Comparison of ENCODE assay signal across 8 mouse cellular contexts in the genomic region with DNA sequence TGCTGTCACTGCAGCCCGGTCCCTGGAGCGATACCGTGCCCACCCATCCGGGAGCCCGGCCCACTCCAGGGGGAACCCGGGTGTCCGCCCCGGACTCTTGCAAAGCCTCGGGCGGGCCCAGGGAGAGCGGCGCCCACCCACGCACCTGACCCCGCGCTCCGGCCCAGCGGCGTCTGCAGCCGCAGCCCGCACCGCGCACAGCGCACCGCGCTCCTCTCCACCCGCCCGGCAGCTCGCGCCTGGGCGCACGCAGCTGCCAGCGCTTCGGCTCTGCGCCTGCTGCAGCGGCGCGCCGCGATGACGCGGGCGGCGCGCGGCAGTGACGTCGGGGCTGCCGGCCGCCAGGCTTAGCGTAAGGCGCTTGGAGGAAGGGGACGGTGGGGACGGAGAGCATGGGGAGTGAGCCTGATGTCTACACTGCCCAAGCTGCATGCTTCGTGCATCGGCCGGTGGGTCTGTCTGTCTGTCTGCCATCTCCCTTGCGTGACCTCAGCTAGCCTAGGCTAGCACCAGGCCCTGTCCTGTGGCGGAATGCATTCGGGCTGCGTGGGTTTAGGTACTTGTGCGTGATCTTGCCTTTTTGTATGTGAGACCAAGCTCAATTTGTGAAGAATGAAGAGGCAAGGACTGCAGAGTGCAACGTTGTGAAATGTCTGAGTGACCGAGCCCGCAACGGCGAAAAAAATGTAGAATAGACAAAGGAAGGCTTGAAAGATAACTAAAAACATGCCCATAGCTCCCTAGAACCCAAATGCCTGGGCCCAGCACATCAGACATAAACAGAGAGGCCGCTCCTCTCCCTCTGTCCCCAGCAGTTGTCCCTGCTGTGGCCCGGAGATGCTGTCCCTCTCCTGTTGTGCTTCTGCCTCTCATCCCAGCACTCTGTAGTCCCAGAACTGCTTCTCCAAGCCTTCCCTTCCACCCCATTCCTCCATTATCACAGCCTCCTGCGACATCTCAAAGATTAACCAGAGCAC. TPM values are rescaled to one million over a fixed set of nuclear protein-coding genes. Genes with fewer than 3 reads are reported as not detected.
DNase-seq lines count a peak whose midpoint lies in the region; ATAC-seq and TF ChIP-seq lines count a peak whose summit lies in the region.

No protein-coding gene starts in this region.

- H3K4me1 ChIP-seq in CH12.LX (ENCODE audit: control insufficient read depth in 1 of 2, insufficient read depth in 2 of 2): peaks cover 2 to 18% of the 10 kb centered on the region in 2 experiments; a peak in 2 of 4 replicates
- H3K4me1 ChIP-seq in forebrain, embryonic 10.5 days: peaks cover 23% of the 10 kb centered on the region
- peaks cover 25% of the 10 kb centered on the region for H3K4me1 ChIP-seq in heart, embryonic 16.5 days (ENCODE audit: control insufficient read depth, insufficient read depth, low read length)
- H3K4me1 ChIP-seq in liver, embryonic 14.5 days (replicated peaks; ENCODE audit: control insufficient read depth in 2 of 2, insufficient read depth in 2 of 2, low read length in 1 of 2): peaks cover 11 to 16% of the 10 kb centered on the region in 2 experiments
- H3K4me1 ChIP-seq in stomach, embryonic 15.5 days: peaks cover 14% of the 10 kb centered on the region

- H3K9ac ChIP-seq in CH12.LX (ENCODE audit: insufficient read depth, low read depth): peak overlapping the region; percentile 60
- peak overlapping the region; percentile 96 for H3K9ac ChIP-seq in heart, embryonic 16.5 days (ENCODE audit: low read length)
- peak overlapping the region; percentile 82 for H3K9ac ChIP-seq in liver, embryonic 14.5 days (replicated peaks)
- H3K9ac ChIP-seq in stomach, embryonic 15.5 days: peak overlapping the region; percentile 67

- peak overlapping the region; percentile 73 for H3K4me2 ChIP-seq in CH12.LX (ENCODE audit: insufficient read depth, low read depth, poor library complexity, severe bottlenecking)
- peak overlapping the region; percentile 98 for H3K4me2 ChIP-seq in heart, embryonic 16.5 days (ENCODE audit: low read depth, low read length)
- H3K4me2 ChIP-seq in liver, embryonic 14.5 days (ENCODE audit: low read depth): peak overlapping the region; percentile 96
- peak overlapping the region; percentile 83 for H3K4me2 ChIP-seq in stomach, embryonic 15.5 days

- H3K79me2 ChIP-seq in CH12.LX (replicated peaks; ENCODE audit: control insufficient read depth, extremely low read depth, insufficient read depth, poor library complexity, severe bottlenecking): no peaks in the 10 kb centered on the region

- under 1% methylated on average over 68 of the region's 69 CpGs for WGBS in forebrain, embryonic 10.5 days
- under 1% methylated on average over 66 of the region's 69 CpGs for WGBS in heart, embryonic 16.5 days
- WGBS in liver, embryonic 14.5 days (ENCODE audit: insufficient replicate concordance): under 1% methylated on average over 69 of the region's 69 CpGs
- WGBS in stomach, embryonic 15.5 days: under 1% methylated on average over 61 of the region's 69 CpGs

- DNase-seq in CH12.LX (ENCODE audit: extremely low read depth): peak; percentile 68
- DNase-seq in c-Kit-negative CD71-positive TER-119-positive erythroid progenitor cells, embryonic 14.5 days (ENCODE audit: low read depth, low spot score): peak; percentile 68
- DNase-seq in forebrain, embryonic 10.5 days (ENCODE audit: extremely low spot score, low spot score): peak; percentile 85
- DNase-seq in kidney, postnatal 25 days: peak; percentile 78 to 88
- peak; percentile 58 to 70 (median 59) for DNase-seq in liver, embryonic 14.5 days (ENCODE audit: low read depth in 3 of 3, low spot score in 3 of 3)
- DNase-seq in neural tube, embryonic 10.5 days (ENCODE audit: extremely low spot score, low spot score): peak; percentile 90

- peak; percentile 90 for TF ChIP-seq POLR2A in CH12.LX (IDR thresholded peaks at IDR 0.05; ENCODE audit: low read depth, low read length)

- dilution Hi-C loops in CH12.LX (cut with MboI; ENCODE audit: extremely low pct_ligation_motif_present, extremely low pct_unique_long_range_greater_than_20kb, low sequenced_read_pairs): no loop called here

- no peak for TF ChIP-seq RAD21 in CH12.LX (IDR thresholded peaks at IDR 0.05; ENCODE audit: low read depth, low read length)

- peaks cover 3% of the 10 kb centered on the region for H3K27me3 ChIP-seq in CH12.LX (replicated peaks)
- H3K27me3 ChIP-seq in forebrain, embryonic 10.5 days (ENCODE audit: poor library complexity, severe bottlenecking): no peaks in the 10 kb centered on the region
- no peaks in the 10 kb centered on the region for H3K27me3 ChIP-seq in heart, embryonic 16.5 days (ENCODE audit: control insufficient read depth, insufficient read depth, low read length)
- H3K27me3 ChIP-seq in liver, embryonic 14.5 days (ENCODE audit: control insufficient read depth, insufficient read depth, low read length): no peaks in the 10 kb centered on the region
- no peaks in the 10 kb centered on the region for H3K27me3 ChIP-seq in stomach, embryonic 15.5 days (replicated peaks)

- in situ Hi-C loops in CH12.LX (cut with MboI; ENCODE audit: low pct_ligation_motif_present, low pct_unique_long_range_greater_than_20kb, low sequenced_read_pairs): loop anchor here (5.0 to 10.0 kb wide), 2 partner anchors 38 to 215 kb away; partner anchors contain the start of genes Vti1a and Zdhhc6

- H3K36me3 ChIP-seq in CH12.LX (replicated peaks in 1 of 2; ENCODE audit: control insufficient read depth in 1 of 2, insufficient read depth in 1 of 2, low read length in 1 of 2): peaks cover 2 to 19% of the 10 kb centered on the region in 2 experiments
- H3K36me3 ChIP-seq in forebrain, embryonic 10.5 days (replicated peaks): peaks cover 15% of the 10 kb centered on the region
- H3K36me3 ChIP-seq in heart, embryonic 16.5 days (ENCODE audit: control insufficient read depth, insufficient read depth): peaks cover 7% of the 10 kb centered on the region; the same call in 1 of the 2 replicates
- H3K36me3 ChIP-seq in liver, embryonic 14.5 days (replicated peaks; ENCODE audit: control insufficient read depth, insufficient read depth, low read depth): peaks cover 6% of the 10 kb centered on the region
- H3K36me3 ChIP-seq in stomach, embryonic 15.5 days: no peaks in the 10 kb centered on the region

- peak overlapping the region; percentile 91 to 99 (median 98) for H3K4me3 ChIP-seq in CH12.LX (replicated peaks in 1 of 3; ENCODE audit: low read depth in 2 of 3, low read length in 2 of 3, poor library complexity in 1 of 3)
- H3K4me3 ChIP-seq in forebrain, embryonic 10.5 days: peak overlapping the region; percentile 91
- H3K4me3 ChIP-seq in heart, embryonic 16.5 days (ENCODE audit: low read length): peak overlapping the region; percentile 99
- peak overlapping the region; percentile 77 to 94 for H3K4me3 ChIP-seq in liver, embryonic 14.5 days (ENCODE audit: insufficient read depth in 1 of 2, low read depth in 2 of 2, low read length in 2 of 2)
- peak overlapping the region; percentile 94 for H3K4me3 ChIP-seq in stomach, embryonic 15.5 days (replicated peaks)

- H3K9me3 ChIP-seq in CH12.LX (replicated peaks; ENCODE audit: low read length): no peaks in the 10 kb centered on the region
- no peaks in the 10 kb centered on the region for H3K9me3 ChIP-seq in forebrain, embryonic 10.5 days
- no peaks in the 10 kb centered on the region for H3K9me3 ChIP-seq in heart, embryonic 16.5 days (replicated peaks; ENCODE audit: control insufficient read depth, low read length)
- H3K9me3 ChIP-seq in liver, embryonic 14.5 days (ENCODE audit: control insufficient read depth, low read length): no peaks in the 10 kb centered on the region
- H3K9me3 ChIP-seq in stomach, embryonic 15.5 days: no peaks in the 10 kb centered on the region

- TF ChIP-seq CTCF in CH12.LX (conservative IDR thresholded peaks at IDR 0.05 in 1 of 2, IDR thresholded peaks at IDR 0.05 in 1 of 2; ENCODE audit: low read depth in 2 of 2, low read length in 2 of 2): no peak
- no peak for TF ChIP-seq CTCF in liver, embryonic 14.5 days (IDR thresholded peaks at IDR 0.05; ENCODE audit: low read depth)

- H3K27ac ChIP-seq in CH12.LX (ENCODE audit: insufficient read depth, low read depth): no peak overlapping the region
- peak overlapping the region; percentile 92 for H3K27ac ChIP-seq in forebrain, embryonic 10.5 days
- peak overlapping the region; percentile 84 for H3K27ac ChIP-seq in heart, embryonic 16.5 days (ENCODE audit: low read length)
- no peak overlapping the region for H3K27ac ChIP-seq in liver, embryonic 14.5 days
- peak overlapping the region; percentile 89 for H3K27ac ChIP-seq in stomach, embryonic 15.5 days

- peak; percentile 81 for ATAC-seq in heart, embryonic 16.5 days (replicated peaks; ENCODE audit: extremely low read depth, insufficient read depth, low FRiP score)
- ATAC-seq in liver, embryonic 14.5 days (ENCODE audit: insufficient read depth): peak; percentile 88
- ATAC-seq in stomach, embryonic 15.5 days (ENCODE audit: insufficient read depth, low FRiP score, low read depth): peak; percentile 81

- no peak for TF ChIP-seq EP300 in CH12.LX (IDR thresholded peaks at IDR 0.05; ENCODE audit: low read length)
- TF ChIP-seq EP300 in liver, embryonic 14.5 days (IDR thresholded peaks at IDR 0.05; ENCODE audit: low read depth): no peak

TF ChIP-seq in CH12.LX, 34 proteins besides CTCF, POLR2A, EP300 and RAD21 (continues in another document):
- no peak for TF ChIP-seq SMC3 (IDR thresholded peaks at IDR 0.05; ENCODE audit: low read depth, low read length)
- no peak for TF ChIP-seq RCOR1 (conservative IDR thresholded peaks at IDR 0.05; ENCODE audit: low read depth, low read length)
- peak; percentile 71; the same call in 1 of the 2 replicates for TF ChIP-seq MEF2A (IDR thresholded peaks at IDR 0.05; ENCODE audit: borderline replicate concordance, low read depth, low read length)
- no peak for TF ChIP-seq JUND (conservative IDR thresholded peaks at IDR 0.05; ENCODE audit: low read depth, low read length)
- TF ChIP-seq CHD1 (IDR thresholded peaks at IDR 0.05; ENCODE audit: low read depth, low read length): no peak
- TF ChIP-seq USF1 (IDR thresholded peaks at IDR 0.05; ENCODE audit: low read depth, low read length): no peak
- peak; percentile 72 for TF ChIP-seq ZMIZ1 (IDR thresholded peaks at IDR 0.05; ENCODE audit: low read depth, low read length)
- TF ChIP-seq ETS1 (conservative IDR thresholded peaks at IDR 0.05; ENCODE audit: low read depth, low read length): no peak
- TF ChIP-seq GABPA (IDR thresholded peaks at IDR 0.05; ENCODE audit: insufficient replicate concordance, low read depth, low read length): peak; percentile 20; the same call in 1 of the 2 replicates

RNA-seq across cellular contexts. Expression of gene Gpam, which starts 27.6 kb away (rescaled TPM):
- total RNA-seq in CH12.LX (2012; rRNA removed) (11.1 and 12.3 TPM in 2 replicates), CH12.LX (2014; rRNA removed) (12.5 and 12.9 TPM in 2 replicates)
- polyA plus RNA-seq in CH12.LX (2012; ENCODE audit: insufficient read length, low read depth): 8.2 and 8.8 TPM in 2 replicates
- polyA plus RNA-seq in forebrain, embryonic 10.5 days (2016; fragmentation: Nextera tagmentation; extraction: Ambion mirVana): 21.5 and 22.4 TPM in 2 replicates
- polyA plus RNA-seq in heart, embryonic 16.5 days (2015; fragmentation: Nextera tagmentation; extraction: Ambion mirVana): 8.8 and 11.8 TPM in 2 replicates
- polyA plus RNA-seq in liver, embryonic 14.5 days (2012; rRNA removed): 13.6 and 15.0 TPM in 2 replicates
- polyA plus RNA-seq in liver, embryonic 14.5 days (2014; fragmentation: Nextera tagmentation; extraction: Ambion mirVana): 21.6 and 24.0 TPM in 2 replicates
- polyA plus RNA-seq in stomach, embryonic 15.5 days (2015; fragmentation: Nextera tagmentation; extraction: Ambion mirVana): 18.0 and 19.0 TPM in 2 replicates

Comparison
In these comparisons a context has a peak if more than half of its experiments do, and no peak if none do; other contexts are left out.
1. H3K27ac ChIP-seq: peak in forebrain, embryonic 10.5 days (single experiment), heart, embryonic 16.5 days (single experiment) and stomach, embryonic 15.5 days (single experiment); none in CH12.LX (single experiment) and liver, embryonic 14.5 days (single experiment).
2. Peak in every context shown above with its lines, with median percentiles within 50 percentile points of each other: DNase-seq, H3K4me2 ChIP-seq, H3K4me3 ChIP-seq, H3K9ac ChIP-seq and ATAC-seq.